In the genomic region with DNA sequence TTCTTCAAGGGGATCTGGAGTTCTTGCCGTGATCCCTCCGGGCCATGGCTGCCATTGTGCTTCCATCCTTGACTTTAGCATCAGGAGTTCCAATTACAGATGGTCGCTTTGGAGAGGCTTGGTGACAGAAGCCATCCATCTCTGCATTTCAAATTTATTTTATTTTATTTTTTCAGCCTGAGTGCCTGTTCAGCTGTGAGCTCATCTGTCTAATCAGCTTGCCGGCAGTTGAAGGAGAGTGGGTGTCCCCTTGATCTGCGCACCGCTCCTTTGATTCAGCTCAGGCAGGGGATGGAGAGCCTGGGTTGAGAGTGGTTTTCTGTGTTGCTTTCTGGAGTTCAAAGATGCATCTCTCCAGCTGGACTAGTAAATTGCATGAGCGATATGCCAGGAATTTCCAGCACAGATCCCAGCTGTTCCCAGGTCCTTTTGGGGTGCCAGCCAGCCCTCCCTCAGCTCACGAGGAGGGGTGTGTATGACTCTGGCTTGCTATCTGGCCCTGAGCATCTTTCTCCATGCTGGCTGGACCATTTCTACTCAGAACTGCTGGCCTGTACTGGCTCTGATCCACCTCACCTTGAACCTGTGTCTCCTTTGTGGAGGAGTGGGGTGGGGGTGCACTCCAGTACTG, we compare ENCODE assay signal across 17 mouse cellular contexts. TPM values are rescaled to one million over a fixed set of nuclear protein-coding genes. Genes with fewer than 3 reads are reported as not detected.
DNase-seq lines count a peak whose midpoint lies in the region; ATAC-seq and TF ChIP-seq lines count a peak whose summit lies in the region.
"Had no signal": no experiment of that assay in that cellular context is flagged by ENCODE, and none has a peak within 500 bp of the region (broad histone marks: within the 10 kb centered on the region; RNA-seq: fewer than 3 reads in every experiment).

No protein-coding gene starts in this region.

- no peak for ATAC-seq in hindbrain, embryonic 14.5 days (ENCODE audit: low FRiP score)
- ATAC-seq in hindbrain, embryonic 11.5 days (ENCODE audit: low FRiP score), result no peak
- no peak for ATAC-seq in hindbrain, postnatal 0 days
- no peak for ATAC-seq in midbrain, postnatal 0 days (ENCODE audit: low FRiP score)
- ATAC-seq in inflammation-experienced regulatory T-cells, adult 6 months, result no peak
- no peak for ATAC-seq in frontal cortex, adult (ENCODE audit: low TSS enrichment)

- H3K27ac ChIP-seq in hindbrain, embryonic 14.5 days, result peak overlapping the region; percentile 45; the same call in 1 of the 2 replicates
- H3K27ac ChIP-seq in hindbrain, embryonic 11.5 days (ENCODE audit: low read depth, low read length), result no peak overlapping the region
- 0 out of 2 replicates have a peak overlapping the region, but pooled peaks have one; percentile 15 for H3K27ac ChIP-seq in hindbrain, postnatal 0 days
- no peak overlapping the region for H3K27ac ChIP-seq in midbrain, postnatal 0 days (ENCODE audit: low read depth, low read length)
- H3K27ac ChIP-seq: embryonic facial prominence, embryonic 15.5 days; forebrain, embryonic 10.5 days; stomach, embryonic 15.5 days had no signal

- TF ChIP-seq CTCF in hindbrain, postnatal 0 days (IDR thresholded peaks at IDR 0.05; ENCODE audit: low read depth), result no peak
- no peak for TF ChIP-seq CTCF in midbrain, postnatal 0 days (IDR thresholded peaks at IDR 0.05)

- 67% methylated on average over 8 of the region's 8 CpGs for WGBS in hindbrain, embryonic 14.5 days
- 76% methylated on average over 8 of the region's 8 CpGs for WGBS in hindbrain, embryonic 11.5 days
- WGBS in hindbrain, postnatal 0 days, result 49% methylated on average over 8 of the region's 8 CpGs
- WGBS in midbrain, postnatal 0 days, result 70% methylated on average over 8 of the region's 8 CpGs

- H3K9me3 ChIP-seq in hindbrain, embryonic 14.5 days (ENCODE audit: control insufficient read depth, low read length), result no peaks in the 10 kb centered on the region
- H3K9me3 ChIP-seq in hindbrain, embryonic 11.5 days (ENCODE audit: control insufficient read depth, low read length), result no peaks in the 10 kb centered on the region
- no peaks in the 10 kb centered on the region for H3K9me3 ChIP-seq in hindbrain, postnatal 0 days (ENCODE audit: low read length)
- no peaks in the 10 kb centered on the region for H3K9me3 ChIP-seq in midbrain, postnatal 0 days (ENCODE audit: low read length)
- H3K9me3 ChIP-seq: embryonic facial prominence, embryonic 15.5 days; forebrain, embryonic 10.5 days; stomach, embryonic 15.5 days had no signal

- no peak overlapping the region for H3K4me2 ChIP-seq in hindbrain, embryonic 14.5 days (replicated peaks)
- no peak overlapping the region for H3K4me2 ChIP-seq in hindbrain, embryonic 11.5 days (replicated peaks; ENCODE audit: low read depth, low read length)
- H3K4me2 ChIP-seq in hindbrain, postnatal 0 days (ENCODE audit: low read depth, low read length), result no peak overlapping the region
- H3K4me2 ChIP-seq in midbrain, postnatal 0 days (ENCODE audit: low read depth, low read length, poor library complexity, severe bottlenecking), result no peak overlapping the region
- H3K4me2 ChIP-seq: embryonic facial prominence, embryonic 15.5 days; stomach, embryonic 15.5 days had no signal

- no peak for DNase-seq in hindbrain, embryonic 14.5 days (ENCODE audit: low spot score)
- no peak for DNase-seq in hindbrain, embryonic 11.5 days (ENCODE audit: low spot score)
- peak; percentile 27 for DNase-seq in hindbrain, postnatal 0 days (ENCODE audit: low spot score)
- peak; percentile 9 for DNase-seq in layer of hippocampus, adult 9-10 months (ENCODE audit: low spot score)
- peak; percentile 20 for DNase-seq in midbrain, postnatal 0 days (ENCODE audit: low spot score)
- DNase-seq: embryo, embryonic 11 days; gastrocnemius, postnatal 25 days; kidney, adult 9 months; lung, adult 2 months; lung, postnatal 4 days; right cerebral cortex, adult 18-20 months; spleen, adult 18-20 months had no signal

- H3K9ac ChIP-seq in hindbrain, embryonic 14.5 days, result no peak overlapping the region
- no peak overlapping the region for H3K9ac ChIP-seq in hindbrain, embryonic 11.5 days (ENCODE audit: low read depth, low read length)
- no peak overlapping the region for H3K9ac ChIP-seq in hindbrain, postnatal 0 days (replicated peaks; ENCODE audit: low read length)
- no peak overlapping the region for H3K9ac ChIP-seq in midbrain, postnatal 0 days (replicated peaks; ENCODE audit: low read length, poor library complexity, severe bottlenecking)
- H3K9ac ChIP-seq: embryonic facial prominence, embryonic 15.5 days; stomach, embryonic 15.5 days had no signal

- H3K36me3 ChIP-seq in hindbrain, embryonic 14.5 days (replicated peaks; ENCODE audit: control insufficient read depth, insufficient read depth), result no peaks in the 10 kb centered on the region
- no peaks in the 10 kb centered on the region for H3K36me3 ChIP-seq in hindbrain, embryonic 11.5 days (ENCODE audit: control insufficient read depth, insufficient read depth, low read length)
- no peaks in the 10 kb centered on the region for H3K36me3 ChIP-seq in hindbrain, postnatal 0 days (ENCODE audit: insufficient read depth, low read length)
- no peaks in the 10 kb centered on the region for H3K36me3 ChIP-seq in midbrain, postnatal 0 days (ENCODE audit: insufficient read depth, low read length)
- H3K36me3 ChIP-seq: embryonic facial prominence, embryonic 15.5 days; forebrain, embryonic 10.5 days; stomach, embryonic 15.5 days had no signal

- H3K4me3 ChIP-seq in hindbrain, embryonic 14.5 days (replicated peaks; ENCODE audit: low read length), result no peak overlapping the region
- no peak overlapping the region for H3K4me3 ChIP-seq in hindbrain, embryonic 11.5 days (ENCODE audit: low read depth, low read length)
- H3K4me3 ChIP-seq in hindbrain, postnatal 0 days (ENCODE audit: low read length), result no peak overlapping the region
- no peak overlapping the region for H3K4me3 ChIP-seq in midbrain, postnatal 0 days (ENCODE audit: low read depth, low read length)
- H3K4me3 ChIP-seq: embryonic facial prominence, embryonic 15.5 days; forebrain, embryonic 10.5 days; stomach, embryonic 15.5 days had no signal

- H3K4me1 ChIP-seq in hindbrain, embryonic 14.5 days (replicated peaks; ENCODE audit: control insufficient read depth, insufficient read depth, low read length), result no peaks in the 10 kb centered on the region
- H3K4me1 ChIP-seq in hindbrain, embryonic 11.5 days (replicated peaks; ENCODE audit: control insufficient read depth, insufficient read depth, low read length), result no peaks in the 10 kb centered on the region
- H3K4me1 ChIP-seq in hindbrain, postnatal 0 days (ENCODE audit: insufficient read depth, low read length), result no peaks in the 10 kb centered on the region
- no peaks in the 10 kb centered on the region for H3K4me1 ChIP-seq in midbrain, postnatal 0 days (ENCODE audit: insufficient read depth, low read length)
- H3K4me1 ChIP-seq: embryonic facial prominence, embryonic 15.5 days; forebrain, embryonic 10.5 days; stomach, embryonic 15.5 days had no signal

- no peaks in the 10 kb centered on the region for H3K27me3 ChIP-seq in hindbrain, embryonic 14.5 days (ENCODE audit: control insufficient read depth, insufficient read depth, low read length)
- H3K27me3 ChIP-seq in hindbrain, embryonic 11.5 days (ENCODE audit: control insufficient read depth, insufficient read depth, low read length), result no peaks in the 10 kb centered on the region
- H3K27me3 ChIP-seq in hindbrain, postnatal 0 days (ENCODE audit: insufficient read depth, low read length), result no peaks in the 10 kb centered on the region
- no peaks in the 10 kb centered on the region for H3K27me3 ChIP-seq in midbrain, postnatal 0 days (ENCODE audit: insufficient read depth, low read length)
- H3K27me3 ChIP-seq: embryonic facial prominence, embryonic 15.5 days; stomach, embryonic 15.5 days had no signal

RNA-seq across cellular contexts. Expression of a gene that starts 36.7 kb away (rescaled TPM):
- 15.6 and 17.4 TPM in 2 replicates for polyA plus RNA-seq in hindbrain, embryonic 14.5 days (2014; fragmentation: Nextera tagmentation; extraction: Ambion mirVana)
- polyA plus RNA-seq in hindbrain, embryonic 11.5 days (2014; fragmentation: Nextera tagmentation; extraction: Ambion mirVana), result 4.3 and 5.0 TPM in 2 replicates
- 38.2 and 42.0 TPM in 2 replicates for total RNA-seq in hindbrain, postnatal 0 days (2014; rRNA removed)
- polyA plus RNA-seq in hindbrain, postnatal 0 days (2015; fragmentation: Nextera tagmentation; extraction: Ambion mirVana), result 15.9 and 16.1 TPM in 2 replicates
- total RNA-seq in midbrain, postnatal 0 days (2014; rRNA removed), result 35.1 and 41.8 TPM in 2 replicates
- polyA plus RNA-seq in midbrain, postnatal 0 days (2015; fragmentation: Nextera tagmentation; extraction: Ambion mirVana), result 17.7 and 18.1 TPM in 2 replicates
- polyA plus RNA-seq in inflammation-experienced regulatory T-cells, adult 6 months (2017; shearing (Covaris generic)), result under 1 TPM; 0.21 to 0.40 (median 0.32) TPM

Comparison
In these comparisons a context has a peak if more than half of its experiments do, and no peak if none do; other contexts are left out.
1. DNase-seq: peak in hindbrain, postnatal 0 days (single experiment), layer of hippocampus, adult 9-10 months (single experiment) and midbrain, postnatal 0 days (single experiment); none in hindbrain, embryonic 14.5 days (single experiment) and hindbrain, embryonic 11.5 days (single experiment).
2. H3K27ac ChIP-seq: peak in hindbrain, embryonic 14.5 days (single experiment) and hindbrain, postnatal 0 days (single experiment); none in hindbrain, embryonic 11.5 days (single experiment) and midbrain, postnatal 0 days (single experiment).